Mouse (Mus musculus): Measurements from ENCODE around the gene Gm49353. TPM values are rescaled to one million over a fixed set of nuclear protein-coding genes. Genes with fewer than 3 reads are reported as not detected.

Gm49353 gene
- 5.0 and 9.9 TPM in 2 replicates for polyA plus RNA-seq (2014; fragmentation: Nextera tagmentation; extraction: Ambion mirVana)

DNA sequence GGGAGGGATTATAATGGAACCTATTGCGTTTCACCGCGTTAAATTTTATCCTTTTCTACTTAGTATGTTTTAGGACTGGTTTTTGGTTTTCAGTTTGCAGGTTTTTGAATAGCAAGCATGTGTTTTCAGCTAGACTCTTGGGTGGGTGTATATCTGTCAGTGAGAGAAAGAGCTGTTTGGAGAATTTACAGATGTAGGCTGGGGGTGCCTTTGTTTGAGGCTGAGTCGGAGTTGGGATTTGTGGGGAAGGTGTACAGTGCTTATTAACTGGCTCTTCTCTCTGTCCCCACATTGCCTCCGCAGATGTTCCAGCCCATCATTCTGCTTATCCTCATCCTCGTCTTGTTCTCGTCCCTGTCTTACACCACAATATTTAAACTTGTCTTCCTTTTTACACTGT is at the start of gene Gm49353:
Gene Gm49353, plus strand, starts transcription at position 313 of the 400 bp plus-strand sequence.
- H3K4me1 ChIP-seq (replicated peaks; ENCODE audit: control insufficient read depth, insufficient read depth, low read length) = no peaks in the 10 kb centered on the region
- ATAC-seq (ENCODE audit: low FRiP score) (no peak), DNase-seq (ENCODE audit: low spot score) (no peak)
- H3K9me3 ChIP-seq (ENCODE audit: control insufficient read depth, low read length) = no peaks in the 10 kb centered on the region
- no peak within 1 kb of the TSS for H3K27ac ChIP-seq (ENCODE audit: low read depth, low read length)
- peaks cover 20% of the 10 kb centered on the region for H3K36me3 ChIP-seq (ENCODE audit: control insufficient read depth, insufficient read depth, low read length)
- 89% methylated on average over 7 of the region's 7 CpGs for WGBS
- H3K4me2 ChIP-seq (replicated peaks; ENCODE audit: low read depth, low read length) = no peak within 1 kb of the TSS
- H3K27me3 ChIP-seq (ENCODE audit: control insufficient read depth, insufficient read depth, low read length) = no peaks in the 10 kb centered on the region
- H3K9ac ChIP-seq (ENCODE audit: low read depth, low read length) = no peak within 1 kb of the TSS
- no peak within 1 kb of the TSS for H3K4me3 ChIP-seq (ENCODE audit: low read depth, low read length)

DNA sequence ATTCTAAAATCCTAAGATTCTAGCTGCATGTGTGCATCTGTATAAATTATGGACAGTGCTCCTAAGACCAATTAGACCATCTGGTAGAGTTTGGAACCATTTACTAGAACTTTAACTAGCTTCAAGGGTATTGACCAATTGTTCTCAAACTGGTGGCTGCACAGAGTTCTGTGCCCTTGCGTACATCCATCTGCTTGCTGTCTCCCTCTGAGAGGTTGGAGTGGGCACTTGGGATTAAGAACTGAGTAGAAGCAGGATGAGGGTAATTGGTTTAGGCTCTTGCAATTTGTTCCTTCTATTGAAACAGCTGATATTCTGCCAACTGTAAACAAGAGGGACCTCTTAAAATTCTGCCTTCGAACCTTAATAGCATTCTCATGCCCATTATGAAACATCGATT is 43.5 kb upstream of the Gm49353 start:
- Histone ChIP-seq H3K9me3 (ENCODE audit: control insufficient read depth, low read length) (no peaks in the 10 kb centered on the region), H3K4me3 (ENCODE audit: low read depth, low read length) (no peak overlapping the region), H3K4me1 (replicated peaks; ENCODE audit: control insufficient read depth, insufficient read depth, low read length) (no peaks in the 10 kb centered on the region), H3K27ac (ENCODE audit: low read depth, low read length) (no peak overlapping the region), H3K9ac (ENCODE audit: low read depth, low read length) (no peak overlapping the region), H3K36me3 (ENCODE audit: control insufficient read depth, insufficient read depth, low read length) (no peaks in the 10 kb centered on the region), H3K27me3 (ENCODE audit: control insufficient read depth, insufficient read depth, low read length) (no peaks in the 10 kb centered on the region), H3K4me2 (replicated peaks; ENCODE audit: low read depth, low read length) (no peak overlapping the region)
- DNase-seq (ENCODE audit: low spot score) (no peak), ATAC-seq (ENCODE audit: low FRiP score) (no peak)
- WGBS = 91% methylated on average over 3 of the region's 3 CpGs

DNA sequence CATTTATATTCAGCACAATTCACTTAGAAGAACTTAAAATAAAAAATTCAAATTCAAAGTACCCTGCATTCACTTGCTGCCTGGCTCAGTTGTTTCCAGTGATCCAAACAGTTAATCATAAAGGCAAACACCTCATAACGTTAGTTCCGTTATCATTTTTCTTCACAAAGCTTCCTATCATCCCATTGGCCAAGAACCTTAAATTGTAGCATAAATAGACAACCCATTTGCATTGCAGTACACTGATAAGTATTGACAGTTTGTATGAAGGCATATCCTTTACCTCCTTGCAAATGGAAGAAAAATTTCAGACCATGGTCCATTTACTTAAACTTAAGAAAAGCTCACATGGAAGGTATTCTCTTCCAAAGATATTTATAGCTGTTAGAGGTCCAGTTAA is 37.1 kb upstream of the Gm49353 start:
- Histone ChIP-seq H3K27ac (ENCODE audit: low read depth, low read length) (no peak overlapping the region), H3K9ac (ENCODE audit: low read depth, low read length) (no peak overlapping the region), H3K4me1 (replicated peaks; ENCODE audit: control insufficient read depth, insufficient read depth, low read length) (no peaks in the 10 kb centered on the region), H3K27me3 (ENCODE audit: control insufficient read depth, insufficient read depth, low read length) (no peaks in the 10 kb centered on the region), H3K36me3 (ENCODE audit: control insufficient read depth, insufficient read depth, low read length) (no peaks in the 10 kb centered on the region), H3K9me3 (ENCODE audit: control insufficient read depth, low read length) (no peaks in the 10 kb centered on the region), H3K4me2 (replicated peaks; ENCODE audit: low read depth, low read length) (no peak overlapping the region), H3K4me3 (ENCODE audit: low read depth, low read length) (no peak overlapping the region)
- DNase-seq (ENCODE audit: low spot score) (no peak), ATAC-seq (ENCODE audit: low FRiP score) (no peak)
- 87% methylated on average over 2 of the region's 2 CpGs for WGBS

DNA sequence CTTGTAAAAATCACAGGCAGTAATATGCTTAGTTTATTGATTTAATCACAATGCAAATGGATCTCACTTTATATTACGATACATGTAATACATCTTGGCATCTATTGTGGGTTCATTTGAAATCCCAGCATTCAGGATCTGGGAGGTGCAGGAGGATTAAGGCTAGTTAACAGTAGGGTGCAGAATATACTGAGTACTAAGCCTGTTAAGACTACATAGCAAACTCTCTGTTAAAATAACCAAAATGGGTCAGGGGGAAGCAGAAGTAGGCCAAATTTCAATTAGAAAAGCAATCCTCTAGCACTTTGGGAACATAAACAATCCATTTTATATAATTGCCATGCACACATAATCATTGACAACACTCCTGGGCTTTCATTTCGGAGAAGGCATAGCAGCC is 25.0 kb upstream of the Gm49353 start:
- Histone ChIP-seq H3K4me2 (replicated peaks; ENCODE audit: low read depth, low read length) (no peak overlapping the region), H3K9ac (ENCODE audit: low read depth, low read length) (no peak overlapping the region), H3K36me3 (ENCODE audit: control insufficient read depth, insufficient read depth, low read length) (0 out of 2 replicates have a peak, but pooled peaks cover 6% of the 10 kb centered on the region), H3K9me3 (ENCODE audit: control insufficient read depth, low read length) (no peaks in the 10 kb centered on the region), H3K4me3 (ENCODE audit: low read depth, low read length) (no peak overlapping the region), H3K27me3 (ENCODE audit: control insufficient read depth, insufficient read depth, low read length) (no peaks in the 10 kb centered on the region), H3K4me1 (replicated peaks; ENCODE audit: control insufficient read depth, insufficient read depth, low read length) (no peaks in the 10 kb centered on the region), H3K27ac (ENCODE audit: low read depth, low read length) (no peak overlapping the region)
- DNase-seq (ENCODE audit: low spot score) = no peak
- ATAC-seq (ENCODE audit: low FRiP score) = no peak
- WGBS = 90% methylated on average over 2 of the region's 2 CpGs

DNA sequence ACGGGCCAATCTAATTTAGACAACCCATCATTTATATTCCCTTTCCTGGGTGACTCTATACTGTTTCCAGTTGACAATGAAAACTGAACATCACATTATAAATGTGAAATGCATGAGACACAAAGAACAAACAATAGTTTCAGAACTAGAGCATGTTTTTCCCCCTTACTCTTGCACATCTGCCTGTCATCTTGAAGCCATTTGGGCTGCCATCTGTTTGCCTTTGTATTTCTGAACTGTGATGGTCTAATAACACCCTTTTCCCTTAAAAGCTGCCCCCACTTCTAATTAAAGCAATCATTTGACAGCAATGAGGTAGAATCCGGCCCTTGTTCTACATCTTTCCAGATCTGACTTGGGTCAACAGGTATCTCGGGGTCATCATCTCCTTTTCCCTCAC is 23.1 kb upstream of the Gm49353 start:
- WGBS = 77% methylated on average over 3 of the region's 3 CpGs
- DNase-seq (ENCODE audit: low spot score) (no peak), ATAC-seq (ENCODE audit: low FRiP score) (no peak)
- no peak overlapping the region for H3K4me3 ChIP-seq (ENCODE audit: low read depth, low read length)
- H3K36me3 ChIP-seq (ENCODE audit: control insufficient read depth, insufficient read depth, low read length) = 0 out of 2 replicates have a peak, but pooled peaks cover 6% of the 10 kb centered on the region
- no peaks in the 10 kb centered on the region for H3K27me3 ChIP-seq (ENCODE audit: control insufficient read depth, insufficient read depth, low read length)
- no peak overlapping the region for H3K4me2 ChIP-seq (replicated peaks; ENCODE audit: low read depth, low read length)
- no peaks in the 10 kb centered on the region for H3K4me1 ChIP-seq (replicated peaks; ENCODE audit: control insufficient read depth, insufficient read depth, low read length)
- no peak overlapping the region for H3K27ac ChIP-seq (ENCODE audit: low read depth, low read length)
- H3K9ac ChIP-seq (ENCODE audit: low read depth, low read length) = no peak overlapping the region
- H3K9me3 ChIP-seq (ENCODE audit: control insufficient read depth, low read length) = no peaks in the 10 kb centered on the region

DNA sequence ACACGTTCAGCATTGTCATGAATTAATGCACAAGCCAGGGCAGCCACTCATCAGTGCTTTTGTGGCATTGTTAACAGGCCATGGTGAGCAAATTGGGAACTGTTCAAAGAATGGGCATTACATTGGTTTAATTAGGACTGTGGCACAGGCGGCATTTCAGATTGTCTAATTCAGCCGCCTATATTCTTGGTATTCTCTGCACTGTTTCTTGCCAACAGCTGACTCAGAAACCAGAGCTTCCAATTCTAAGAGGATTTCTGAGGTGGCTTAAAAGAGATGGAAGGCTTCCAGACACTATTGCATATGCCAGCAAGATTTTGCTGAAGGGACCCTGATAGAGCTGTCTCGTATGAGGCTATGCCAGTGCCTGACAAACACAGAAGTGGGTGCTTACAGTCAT is 21.9 kb upstream of the Gm49353 start:
- Histone ChIP-seq H3K27ac (ENCODE audit: low read depth, low read length) (no peak overlapping the region), H3K9ac (ENCODE audit: low read depth, low read length) (no peak overlapping the region), H3K4me1 (replicated peaks; ENCODE audit: control insufficient read depth, insufficient read depth, low read length) (no peaks in the 10 kb centered on the region), H3K36me3 (ENCODE audit: control insufficient read depth, insufficient read depth, low read length) (0 out of 2 replicates have a peak, but pooled peaks cover 2% of the 10 kb centered on the region), H3K4me2 (replicated peaks; ENCODE audit: low read depth, low read length) (no peak overlapping the region), H3K4me3 (ENCODE audit: low read depth, low read length) (no peak overlapping the region), H3K9me3 (ENCODE audit: control insufficient read depth, low read length) (no peaks in the 10 kb centered on the region), H3K27me3 (ENCODE audit: control insufficient read depth, insufficient read depth, low read length) (no peaks in the 10 kb centered on the region)
- ATAC-seq (ENCODE audit: low FRiP score) (no peak), DNase-seq (ENCODE audit: low spot score) (no peak)
- WGBS = 88% methylated on average over 4 of the region's 4 CpGs

DNA sequence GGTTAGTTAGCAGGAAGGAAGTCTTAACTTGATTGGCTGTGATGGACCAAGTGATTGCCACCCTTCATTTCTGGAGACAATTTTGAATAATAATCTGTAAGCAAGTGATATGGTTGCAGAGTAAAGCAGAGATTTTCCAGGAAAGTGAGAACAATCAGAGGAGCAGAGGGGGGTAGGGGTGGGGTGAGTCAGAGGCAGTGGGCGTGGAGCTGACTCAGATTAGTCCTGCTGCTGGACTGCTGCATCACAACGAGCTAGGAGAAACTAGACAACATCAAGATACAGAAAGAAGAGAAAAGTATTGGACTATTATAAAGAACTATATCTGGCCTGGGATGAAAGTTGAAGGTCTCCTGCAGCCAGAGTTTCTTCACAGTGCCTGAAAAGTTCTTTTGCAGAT is 20.8 kb upstream of the Gm49353 start:
- H3K9ac ChIP-seq (ENCODE audit: low read depth, low read length) = no peak overlapping the region
- H3K4me1 ChIP-seq (replicated peaks; ENCODE audit: control insufficient read depth, insufficient read depth, low read length) = no peaks in the 10 kb centered on the region

DNA sequence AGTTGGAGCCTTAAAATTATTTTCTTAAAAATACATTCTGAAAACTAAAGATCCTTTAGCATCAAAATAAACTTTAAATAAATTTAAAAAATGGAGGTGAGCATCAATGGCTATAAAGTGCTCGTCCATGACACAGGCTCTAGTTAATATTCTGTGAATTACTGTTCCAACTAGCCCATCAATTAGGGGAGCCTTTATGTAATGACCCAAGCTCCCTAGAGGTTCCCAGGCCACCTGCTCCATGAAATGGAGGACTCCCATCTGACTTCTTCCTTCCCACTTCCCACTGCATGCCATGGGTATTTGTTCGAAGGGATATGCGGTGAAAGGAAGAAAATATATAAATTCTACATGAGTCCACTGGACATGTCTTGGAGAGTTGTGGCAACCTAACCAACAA is 18.5 kb upstream of the Gm49353 start:
- no peak overlapping the region for H3K27ac ChIP-seq (ENCODE audit: low read depth, low read length)
- ATAC-seq (ENCODE audit: low FRiP score) (peak; percentile 62), DNase-seq (ENCODE audit: low spot score) (peak; percentile 17)
- H3K4me2 ChIP-seq (replicated peaks; ENCODE audit: low read depth, low read length) = no peak overlapping the region
- H3K27me3 ChIP-seq (ENCODE audit: control insufficient read depth, insufficient read depth, low read length) = no peaks in the 10 kb centered on the region
- no peaks in the 10 kb centered on the region for H3K36me3 ChIP-seq (ENCODE audit: control insufficient read depth, insufficient read depth, low read length)
- H3K9ac ChIP-seq (ENCODE audit: low read depth, low read length) = no peak overlapping the region
- WGBS = 87% methylated on average over 3 of the region's 3 CpGs
- no peaks in the 10 kb centered on the region for H3K9me3 ChIP-seq (ENCODE audit: control insufficient read depth, low read length)
- no peaks in the 10 kb centered on the region for H3K4me1 ChIP-seq (replicated peaks; ENCODE audit: control insufficient read depth, insufficient read depth, low read length)
- H3K4me3 ChIP-seq (ENCODE audit: low read depth, low read length) = no peak overlapping the region

More for the DNA sequence above, 20.8 kb upstream of the Gm49353 start:
- no peaks in the 10 kb centered on the region for H3K9me3 ChIP-seq (ENCODE audit: control insufficient read depth, low read length)
- no peak overlapping the region for H3K4me3 ChIP-seq (ENCODE audit: low read depth, low read length)
- ATAC-seq (ENCODE audit: low FRiP score) (no peak), DNase-seq (ENCODE audit: low spot score) (no peak)
- no peak overlapping the region for H3K27ac ChIP-seq (ENCODE audit: low read depth, low read length)
- 50% methylated on average over 2 of the region's 2 CpGs for WGBS
- H3K36me3 ChIP-seq (ENCODE audit: control insufficient read depth, insufficient read depth, low read length) = no peaks in the 10 kb centered on the region
- H3K27me3 ChIP-seq (ENCODE audit: control insufficient read depth, insufficient read depth, low read length) = no peaks in the 10 kb centered on the region
- no peak overlapping the region for H3K4me2 ChIP-seq (replicated peaks; ENCODE audit: low read depth, low read length)

DNA sequence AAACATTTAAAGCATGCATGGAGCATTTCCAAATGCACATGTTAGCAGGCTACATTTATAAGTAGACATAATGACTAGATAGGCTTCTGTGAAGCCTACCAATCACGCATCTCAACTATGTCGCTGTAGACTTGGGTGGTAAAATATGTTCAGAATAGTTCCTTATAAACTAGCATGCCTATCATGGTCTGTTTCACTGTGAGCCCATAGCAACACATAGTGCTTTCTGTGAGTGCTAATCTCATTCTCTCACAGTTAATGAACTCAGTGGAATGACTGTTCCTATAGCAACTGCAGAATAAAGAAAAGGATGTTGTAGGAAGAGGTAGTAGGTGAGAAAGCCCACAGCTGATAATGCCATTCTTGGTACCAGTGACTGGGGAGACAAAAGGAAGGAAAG is 17.7 kb upstream of the Gm49353 start:
- Histone ChIP-seq H3K9ac (ENCODE audit: low read depth, low read length) (no peak overlapping the region), H3K4me2 (replicated peaks; ENCODE audit: low read depth, low read length) (no peak overlapping the region), H3K36me3 (ENCODE audit: control insufficient read depth, insufficient read depth, low read length) (no peaks in the 10 kb centered on the region), H3K4me1 (replicated peaks; ENCODE audit: control insufficient read depth, insufficient read depth, low read length) (no peaks in the 10 kb centered on the region), H3K27me3 (ENCODE audit: control insufficient read depth, insufficient read depth, low read length) (no peaks in the 10 kb centered on the region), H3K9me3 (ENCODE audit: control insufficient read depth, low read length) (no peaks in the 10 kb centered on the region), H3K27ac (ENCODE audit: low read depth, low read length) (no peak overlapping the region), H3K4me3 (ENCODE audit: low read depth, low read length) (no peak overlapping the region)
- WGBS = 78% methylated on average over 2 of the region's 2 CpGs
- ATAC-seq (ENCODE audit: low FRiP score) (no peak), DNase-seq (ENCODE audit: low spot score) (no peak)
